Mouse (Mus musculus) midbrain, embryonic 15.5 days (tissue): Measurements from ENCODE around the gene Rybp. TPM values are rescaled to one million over a fixed set of nuclear protein-coding genes. Genes with fewer than 3 reads are reported as not detected.

Experiments used
- ATAC-seq: fragments of 200-750 bp; cut with Nextera tagmentation; replicated peaks from 2 replicates; pipeline ENCODE4 v1.8.0; 2017; ENCODE audit warnings: moderate TSS enrichment
- H3K27ac ChIP-seq: fragments of 300-500 bp; sonication (generic); 2 replicates; pipeline ENCODE4 v1.5.1; 2015; ENCODE audit warnings: mild to moderate bottlenecking, inconsistent platforms
- H3K27me3 ChIP-seq: fragments of 300-500 bp; sonication (generic); replicated peaks from 2 replicates; pipeline ENCODE4 v1.6.1; 2015; ENCODE audit warnings: inconsistent platforms
- H3K36me3 ChIP-seq: fragments of 300-500 bp; sonication (generic); replicated peaks from 2 replicates; pipeline ENCODE4 v1.6.1; 2015; ENCODE audit warnings: inconsistent platforms
- H3K4me1 ChIP-seq: fragments of 300-500 bp; sonication (generic); 2 replicates; pipeline ENCODE4 v1.6.1; 2015; ENCODE audit warnings: inconsistent platforms
- H3K4me2 ChIP-seq: fragments of 300-500 bp; sonication (generic); 2 replicates; pipeline ENCODE4 v1.6.1; 2015; ENCODE audit warnings: inconsistent platforms, mild to moderate bottlenecking, moderate library complexity
- H3K4me3 ChIP-seq: fragments of 300-500 bp; sonication (generic); 2 replicates; pipeline ENCODE4 v1.5.1; 2015; ENCODE audit warnings: mild to moderate bottlenecking, inconsistent platforms
- H3K9ac ChIP-seq: fragments of 300-500 bp; sonication (generic); 2 replicates; pipeline ENCODE4 v1.6.1; 2015; ENCODE audit warnings: mild to moderate bottlenecking, inconsistent platforms
- H3K9me3 ChIP-seq: fragments of 300-500 bp; sonication (generic); 2 replicates; pipeline ENCODE4 v1.6.1; 2016; ENCODE audit warnings: inconsistent platforms
- WGBS: fragments of 180-500 bp; shearing (Covaris S2); methylation state at CpG from one replicate; pipeline ENCODE4 v1.1.7; 2015; ENCODE audit warnings: mixed read lengths; 5-methylcytosine and 5-hydroxymethylcytosine counted together
- polyA plus RNA-seq: library from polyadenylated mRNA; unstranded; fragments of >200 nt; fragmentation: Nextera tagmentation; extraction: Ambion mirVana; gene quantifications from 2 replicates; pipeline ENCODE4 v1.2.1, GENCODE M21; 2015

Gene Rybp
- polyA plus RNA-seq, 1 experiment from 2014 or later: 23.4 TPM

DNA sequence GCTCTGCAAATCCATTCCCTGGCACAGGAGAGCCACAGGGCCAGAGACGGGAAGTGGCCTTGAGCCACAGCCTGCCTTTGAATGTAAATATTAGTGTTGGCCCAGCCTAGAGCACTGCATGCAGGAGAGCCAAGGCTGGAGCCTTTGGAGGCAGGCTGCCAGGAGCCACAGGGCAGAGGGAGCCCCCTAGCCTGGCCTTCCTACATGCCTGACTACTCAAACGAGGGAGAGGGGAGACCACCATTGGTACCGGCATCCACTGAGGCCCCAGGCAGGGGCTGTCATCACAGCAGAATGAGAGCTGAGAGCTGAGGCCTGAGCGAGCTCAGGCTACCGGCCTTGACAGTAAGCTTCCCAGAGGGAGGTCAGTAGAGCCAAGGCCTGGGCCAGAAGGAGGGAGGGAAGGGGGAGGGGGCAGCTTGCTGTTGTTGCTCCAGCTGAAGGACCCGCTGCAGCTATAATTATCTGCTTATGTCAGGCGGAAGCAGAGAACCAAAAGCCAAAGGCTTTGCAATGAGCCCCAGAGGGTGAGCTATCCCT, 91.3 kb downstream of the Rybp start:
- WGBS: 13% methylated on average over 7 of the region's 7 CpGs
- Histone ChIP-seq H3K9ac (no peak overlapping the region), H3K27ac (no peak overlapping the region), H3K4me2 (no peak overlapping the region), H3K27me3 (no peaks in the 10 kb centered on the region), H3K36me3 (no peaks in the 10 kb centered on the region), H3K9me3 (no peaks in the 10 kb centered on the region), H3K4me1 (peaks cover 7% of the 10 kb centered on the region; the same call in 1 of the 2 replicates), H3K4me3 (no peak overlapping the region)
- ATAC-seq: peak; percentile 49; the same call in 1 of the 2 replicates

DNA sequence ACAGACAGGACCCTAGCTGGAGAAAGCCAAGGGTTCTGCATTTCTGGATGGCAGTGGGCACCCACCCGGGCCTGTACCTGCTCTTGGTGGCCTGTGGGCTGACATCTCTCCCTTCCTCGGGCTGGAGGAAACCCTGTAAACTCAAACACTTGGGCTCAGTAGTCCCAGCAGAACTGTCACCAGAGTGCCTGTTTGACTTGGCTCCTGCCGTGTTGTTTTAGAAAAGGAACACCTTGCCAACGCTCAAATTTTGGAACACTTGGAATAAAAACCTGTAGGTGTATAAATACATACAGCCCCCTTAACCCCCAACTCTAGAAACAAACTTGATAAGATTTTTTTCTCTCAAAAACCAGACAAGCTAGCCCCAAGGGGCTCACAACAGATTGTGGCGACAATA, 92.2 kb downstream of the Rybp start:
- Histone ChIP-seq H3K9me3 (no peaks in the 10 kb centered on the region), H3K4me1 (peaks cover 7% of the 10 kb centered on the region; the same call in 1 of the 2 replicates), H3K4me3 (no peak overlapping the region), H3K27me3 (no peaks in the 10 kb centered on the region), H3K9ac (no peak overlapping the region), H3K27ac (no peak overlapping the region), H3K36me3 (no peaks in the 10 kb centered on the region), H3K4me2 (no peak overlapping the region)
- WGBS: 80% methylated on average over 5 of the region's 5 CpGs
- ATAC-seq: no peak

GRCm38 (mm10) chr6:100193760-100194159, 93.5 kb downstream of the Rybp start:
- no peaks in the 10 kb centered on the region for H3K27me3 ChIP-seq
- WGBS: 71% methylated on average over 7 of the region's 7 CpGs

GRCm38 (mm10) chr6:100192691-100193229, 94.5 kb downstream of the Rybp start:
- Histone ChIP-seq H3K4me2 (no peak overlapping the region), H3K27ac (no peak overlapping the region), H3K36me3 (no peaks in the 10 kb centered on the region), H3K9ac (no peak overlapping the region), H3K27me3 (no peaks in the 10 kb centered on the region), H3K4me3 (no peak overlapping the region), H3K4me1 (peaks cover 7% of the 10 kb centered on the region; the same call in 1 of the 2 replicates), H3K9me3 (no peaks in the 10 kb centered on the region)
- 60% methylated on average over 4 of the region's 4 CpGs for WGBS
- ATAC-seq: no peak

More at GRCm38 (mm10) chr6:100193760-100194159, 93.5 kb downstream of the Rybp start:
- Histone ChIP-seq H3K9ac (no peak overlapping the region), H3K4me3 (no peak overlapping the region), H3K4me2 (no peak overlapping the region), H3K27ac (no peak overlapping the region), H3K36me3 (no peaks in the 10 kb centered on the region), H3K4me1 (peaks cover 7% of the 10 kb centered on the region; the same call in 1 of the 2 replicates), H3K9me3 (no peaks in the 10 kb centered on the region)
- ATAC-seq: no peak

DNA sequence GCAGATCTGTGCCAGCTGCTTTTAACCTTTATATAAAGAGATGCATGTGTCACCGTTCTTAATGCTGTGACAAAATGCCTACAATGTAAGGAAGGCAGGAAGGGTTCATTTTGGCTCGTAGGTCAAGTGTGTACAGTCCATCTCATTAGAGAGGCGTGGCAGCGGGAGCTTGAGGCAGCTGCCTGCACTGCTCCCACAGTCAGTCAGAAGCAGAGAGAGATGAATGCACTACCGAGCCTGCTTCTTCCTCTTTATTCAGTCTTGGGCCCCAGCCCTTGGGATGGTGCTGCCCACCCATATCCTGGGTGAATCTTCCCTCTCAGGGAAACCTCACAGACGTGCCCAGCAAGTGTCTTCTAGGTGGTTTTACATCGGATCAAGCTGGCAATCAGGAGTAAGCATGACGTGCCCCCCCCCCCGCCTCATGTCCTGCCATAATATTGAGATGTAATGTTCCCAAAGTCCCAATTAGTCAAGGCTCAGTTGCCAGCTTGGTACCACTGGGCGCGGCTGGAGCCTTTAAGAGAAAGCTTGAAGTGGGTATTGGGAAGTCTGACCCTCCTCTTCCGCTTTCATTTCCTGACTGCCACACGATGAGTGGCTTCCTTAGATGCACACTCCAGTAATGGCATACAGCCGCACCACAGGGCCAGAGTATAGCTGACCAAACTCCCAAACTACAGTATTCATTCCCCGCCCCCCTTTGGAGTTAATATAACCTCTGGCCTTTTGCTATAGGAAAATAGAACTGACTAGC, 96.3 kb downstream of the Rybp start:
- H3K9me3 ChIP-seq: no peaks in the 10 kb centered on the region
- peaks cover 3% of the 10 kb centered on the region; the same call in 1 of the 2 replicates for H3K4me1 ChIP-seq
- no peaks in the 10 kb centered on the region for H3K36me3 ChIP-seq
- H3K4me2 ChIP-seq: no peak overlapping the region
- WGBS: 84% methylated on average over 15 of the region's 15 CpGs
- no peak overlapping the region for H3K4me3 ChIP-seq
- no peak for ATAC-seq
- H3K9ac ChIP-seq: no peak overlapping the region
- H3K27me3 ChIP-seq: 0 out of 2 replicates have a peak, but pooled peaks cover 2% of the 10 kb centered on the region
- no peak overlapping the region for H3K27ac ChIP-seq

DNA sequence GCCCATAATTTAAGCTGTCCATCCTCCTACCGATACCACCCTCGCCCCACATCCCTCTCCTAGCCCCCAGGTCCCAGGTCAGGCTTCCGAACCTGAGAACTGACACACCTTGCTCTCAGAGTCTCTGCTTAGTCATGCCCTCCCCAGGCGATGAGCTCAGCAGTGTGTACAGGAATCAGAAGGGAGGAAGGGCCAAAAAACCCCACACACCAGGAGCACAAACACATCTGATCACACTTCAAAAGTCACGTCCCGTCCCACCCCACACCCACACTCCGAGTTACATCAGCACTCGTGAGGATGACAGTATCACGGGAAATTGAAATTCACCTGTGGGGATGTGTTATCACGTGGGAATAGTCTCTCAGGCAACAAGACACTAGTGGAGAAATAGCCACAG, 97.0 kb downstream of the Rybp start:
- Histone ChIP-seq H3K4me1 (no peaks in the 10 kb centered on the region), H3K9ac (no peak overlapping the region), H3K9me3 (no peaks in the 10 kb centered on the region), H3K27ac (no peak overlapping the region), H3K27me3 (0 out of 2 replicates have a peak, but pooled peaks cover 2% of the 10 kb centered on the region), H3K4me3 (no peak overlapping the region), H3K36me3 (no peaks in the 10 kb centered on the region), H3K4me2 (no peak overlapping the region)
- 82% methylated on average over 10 of the region's 10 CpGs for WGBS
- no peak for ATAC-seq

GRCm38 (mm10) chr6:100188883-100189743, 98.2 kb downstream of the Rybp start:
- Histone ChIP-seq H3K4me1 (no peaks in the 10 kb centered on the region), H3K27me3 (0 out of 2 replicates have a peak, but pooled peaks cover 2% of the 10 kb centered on the region), H3K36me3 (no peaks in the 10 kb centered on the region), H3K4me3 (no peak overlapping the region), H3K4me2 (no peak overlapping the region), H3K9me3 (no peaks in the 10 kb centered on the region), H3K27ac (no peak overlapping the region), H3K9ac (no peak overlapping the region)
- 36% methylated on average over 7 of the region's 7 CpGs for WGBS
- no peak for ATAC-seq

DNA sequence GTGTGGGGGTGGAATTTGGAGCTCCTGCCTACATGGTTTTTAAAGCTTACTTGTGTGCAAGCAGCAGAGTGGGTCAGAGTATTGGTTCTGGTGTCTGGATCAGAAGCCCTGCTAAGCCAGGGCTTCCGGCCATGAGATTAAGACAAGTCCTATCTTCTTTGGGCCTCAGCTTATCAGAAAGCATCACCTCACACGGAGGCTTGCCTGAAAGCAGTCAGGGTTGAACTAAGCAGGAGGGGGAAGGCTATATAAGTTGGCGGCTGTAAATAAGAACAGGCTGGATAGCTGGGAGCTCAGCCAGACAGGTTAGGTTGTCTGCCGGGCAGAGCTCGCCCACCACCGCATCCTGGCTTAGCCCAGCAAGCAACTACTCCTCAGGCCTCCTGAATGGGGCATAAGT, 99.5 kb downstream of the Rybp start:
- no peak for ATAC-seq
- WGBS: 85% methylated on average over 6 of the region's 6 CpGs
- Histone ChIP-seq H3K4me1 (no peaks in the 10 kb centered on the region), H3K36me3 (no peaks in the 10 kb centered on the region), H3K9me3 (no peaks in the 10 kb centered on the region), H3K27ac (no peak overlapping the region), H3K27me3 (0 out of 2 replicates have a peak, but pooled peaks cover 4% of the 10 kb centered on the region), H3K4me2 (no peak overlapping the region), H3K9ac (no peak overlapping the region), H3K4me3 (no peak overlapping the region)

- Histone ChIP-seq H3K4me3 (no peak overlapping the region), H3K9me3 (no peaks in the 10 kb centered on the region), H3K4me1 (no peaks in the 10 kb centered on the region), H3K36me3 (no peaks in the 10 kb centered on the region), H3K4me2 (no peak overlapping the region), H3K9ac (no peak overlapping the region), H3K27ac (no peak overlapping the region), H3K27me3 (0 out of 2 replicates have a peak, but pooled peaks cover 4% of the 10 kb centered on the region)
- no peak for ATAC-seq
- 87% methylated on average over 11 of the region's 11 CpGs for WGBS
Measured at GRCm38 (mm10) chr6:100186789-100187188, 100.5 kb downstream of the Rybp start.

DNA sequence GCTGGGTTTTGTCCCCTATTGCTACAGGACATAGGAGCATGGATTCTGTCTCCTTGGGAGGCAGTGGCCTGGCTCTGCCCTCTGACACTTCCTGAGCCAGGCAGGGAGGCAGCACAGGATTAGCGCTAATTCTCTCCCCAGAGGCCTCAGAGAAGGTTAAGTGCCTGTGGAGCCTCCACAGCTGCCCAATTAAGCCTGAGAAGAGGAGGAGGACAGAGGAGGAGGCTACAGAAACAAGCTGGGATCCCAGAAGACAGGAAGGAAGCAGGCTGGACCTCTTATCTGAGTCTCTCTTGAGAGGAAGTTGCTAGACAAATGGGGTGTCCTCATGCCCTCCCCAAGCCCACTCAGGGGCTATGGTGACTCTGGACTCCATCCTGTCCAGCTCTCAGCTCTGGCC, 101.8 kb downstream of the Rybp start:
- H3K36me3 ChIP-seq: no peaks in the 10 kb centered on the region
- 6% methylated on average over 1 of the region's 1 CpGs for WGBS
- no peak for ATAC-seq
- H3K4me2 ChIP-seq: no peak overlapping the region
- no peak overlapping the region for H3K9ac ChIP-seq
- no peaks in the 10 kb centered on the region for H3K4me1 ChIP-seq
- H3K27me3 ChIP-seq: 0 out of 2 replicates have a peak, but pooled peaks cover 4% of the 10 kb centered on the region
- H3K27ac ChIP-seq: no peak overlapping the region
- no peaks in the 10 kb centered on the region for H3K9me3 ChIP-seq
- no peak overlapping the region for H3K4me3 ChIP-seq

- ATAC-seq: no peak
- Histone ChIP-seq H3K4me2 (no peak overlapping the region), H3K4me3 (no peak overlapping the region), H3K27me3 (0 out of 2 replicates have a peak, but pooled peaks cover 4% of the 10 kb centered on the region), H3K36me3 (no peaks in the 10 kb centered on the region), H3K27ac (no peak overlapping the region), H3K9me3 (no peaks in the 10 kb centered on the region), H3K4me1 (no peaks in the 10 kb centered on the region), H3K9ac (no peak overlapping the region)
- WGBS: 87% methylated on average over 3 of the region's 3 CpGs
Measured at GRCm38 (mm10) chr6:100183344-100183743, 103.9 kb downstream of the Rybp start.

GRCm38 (mm10) chr6:100180883-100181262, 106.4 kb downstream of the Rybp start:
- Histone ChIP-seq H3K27ac (no peak overlapping the region), H3K36me3 (no peaks in the 10 kb centered on the region), H3K9me3 (no peaks in the 10 kb centered on the region), H3K4me1 (no peaks in the 10 kb centered on the region), H3K27me3 (0 out of 2 replicates have a peak, but pooled peaks cover 2% of the 10 kb centered on the region), H3K4me2 (no peak overlapping the region), H3K4me3 (no peak overlapping the region), H3K9ac (no peak overlapping the region)
- WGBS: 70% methylated on average over 4 of the region's 4 CpGs
- ATAC-seq: no peak
